ENCODE assay signal across 7 mouse cellular contexts in the genomic region with DNA sequence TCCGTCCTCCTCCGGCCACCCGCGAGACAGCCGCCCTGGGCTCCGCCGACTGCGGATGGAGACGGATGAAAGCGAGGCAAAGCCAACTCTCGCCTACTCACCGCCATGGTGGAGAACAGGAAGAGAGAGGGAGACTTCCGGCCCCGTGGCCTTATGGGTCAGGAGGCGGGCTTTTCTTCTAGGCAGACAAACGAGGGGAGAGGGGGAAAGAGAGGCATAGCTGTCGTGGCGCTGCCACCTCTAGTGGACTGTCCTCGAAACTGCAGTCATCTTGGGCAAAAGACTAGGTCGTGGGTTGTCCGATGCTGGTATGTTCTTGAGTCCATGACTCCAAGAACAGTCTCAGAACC. TPM values are rescaled to one million over a fixed set of nuclear protein-coding genes. Genes with fewer than 3 reads are reported as not detected.
A peak's percentile ranks its signal among the peaks of the same experiment; 100 is the strongest.
DNase-seq lines count a peak whose midpoint lies in the region; ATAC-seq lines count a peak whose summit lies in the region.

A gene (minus strand): TSS at position 182 of the 350 bp plus-strand sequence.

- peak within 1 kb of the TSS; percentile 88 for H3K27ac ChIP-seq in embryonic facial prominence, embryonic 11.5 days (replicated peaks; ENCODE audit: low read depth, low read length)
- peak within 1 kb of the TSS; percentile 92 for H3K27ac ChIP-seq in limb, embryonic 11.5 days (replicated peaks; ENCODE audit: low read depth, low read length)
- H3K27ac ChIP-seq in midbrain, embryonic 14.5 days (replicated peaks; ENCODE audit: low read depth, low read length) = peak within 1 kb of the TSS; percentile 91

- H3K4me1 ChIP-seq in embryonic facial prominence, embryonic 11.5 days (ENCODE audit: control insufficient read depth, insufficient read depth, low read length) = peaks cover 6% of the 10 kb centered on the region
- peaks cover 12% of the 10 kb centered on the region for H3K4me1 ChIP-seq in limb, embryonic 11.5 days (ENCODE audit: control insufficient read depth, insufficient read depth, low read length)
- H3K4me1 ChIP-seq in midbrain, embryonic 14.5 days (ENCODE audit: control insufficient read depth, insufficient read depth, low read length) = peaks cover 12% of the 10 kb centered on the region

- peak within 1 kb of the TSS; percentile 87 for H3K4me2 ChIP-seq in embryonic facial prominence, embryonic 11.5 days (ENCODE audit: low read depth, low read length)
- peak within 1 kb of the TSS; percentile 78 for H3K4me2 ChIP-seq in limb, embryonic 11.5 days (ENCODE audit: low read depth, severe bottlenecking)
- H3K4me2 ChIP-seq in midbrain, embryonic 14.5 days (ENCODE audit: low read length) = peak within 1 kb of the TSS; percentile 95

- H3K36me3 ChIP-seq in embryonic facial prominence, embryonic 11.5 days (replicated peaks; ENCODE audit: control insufficient read depth, insufficient read depth, low read depth, low read length) = peaks cover 14% of the 10 kb centered on the region
- peaks cover 25% of the 10 kb centered on the region for H3K36me3 ChIP-seq in limb, embryonic 11.5 days (ENCODE audit: control insufficient read depth, insufficient read depth, low read length)
- H3K36me3 ChIP-seq in midbrain, embryonic 14.5 days (ENCODE audit: control insufficient read depth, insufficient read depth, low read length) = peaks cover 35% of the 10 kb centered on the region

- ATAC-seq in embryonic facial prominence, embryonic 11.5 days (replicated peaks; ENCODE audit: insufficient number of reproducible peaks, low FRiP score, low TSS enrichment, low read depth) = peak; percentile 96
- peak; percentile 92 for ATAC-seq in limb, embryonic 11.5 days (ENCODE audit: insufficient number of reproducible peaks, low FRiP score, low TSS enrichment, low read depth)
- ATAC-seq in midbrain, embryonic 14.5 days (ENCODE audit: low FRiP score, low TSS enrichment) = peak; percentile 96

- under 1% methylated on average over 21 of the region's 21 CpGs for WGBS in embryonic facial prominence, embryonic 11.5 days
- under 1% methylated on average over 21 of the region's 21 CpGs for WGBS in limb, embryonic 11.5 days
- WGBS in midbrain, embryonic 14.5 days = 0% methylated on average over 21 of the region's 21 CpGs

- peak within 1 kb of the TSS; percentile 99 for H3K9ac ChIP-seq in embryonic facial prominence, embryonic 11.5 days (replicated peaks; ENCODE audit: low read length)
- H3K9ac ChIP-seq in limb, embryonic 11.5 days (ENCODE audit: low read length) = peak within 1 kb of the TSS; percentile 99
- H3K9ac ChIP-seq in midbrain, embryonic 14.5 days (replicated peaks; ENCODE audit: low read length) = peak within 1 kb of the TSS; percentile 94

- H3K27me3 ChIP-seq in embryonic facial prominence, embryonic 11.5 days (ENCODE audit: control insufficient read depth, insufficient read depth, low read length) = no peaks in the 10 kb centered on the region
- H3K27me3 ChIP-seq in limb, embryonic 11.5 days (ENCODE audit: control insufficient read depth, insufficient read depth, low read length) = no peaks in the 10 kb centered on the region
- no peaks in the 10 kb centered on the region for H3K27me3 ChIP-seq in midbrain, embryonic 14.5 days (ENCODE audit: control insufficient read depth, insufficient read depth, low read length)

- peak; percentile 95 for DNase-seq in adrenal gland, postnatal 14 days
- DNase-seq in embryonic facial prominence, embryonic 11.5 days (ENCODE audit: low spot score) = peak; percentile 97
- peak; percentile 99 for DNase-seq in heart, adult 11 months
- peak; percentile 93 for DNase-seq in kidney, adult 18-20 months
- DNase-seq in limb, embryonic 11.5 days (ENCODE audit: low spot score) = peak; percentile 96
- DNase-seq in midbrain, embryonic 14.5 days = peak; percentile 96
- peak; percentile 85 to 86 for DNase-seq in spleen, adult 18-20 months

- peak within 1 kb of the TSS; percentile 100 for H3K4me3 ChIP-seq in embryonic facial prominence, embryonic 11.5 days (ENCODE audit: low read depth, low read length)
- H3K4me3 ChIP-seq in limb, embryonic 11.5 days (ENCODE audit: low read depth, low read length) = peak within 1 kb of the TSS; percentile 99
- H3K4me3 ChIP-seq in midbrain, embryonic 14.5 days (replicated peaks; ENCODE audit: low read depth, low read length) = peak within 1 kb of the TSS; percentile 97

- H3K9me3 ChIP-seq in embryonic facial prominence, embryonic 11.5 days (replicated peaks; ENCODE audit: control insufficient read depth, low read length) = no peaks in the 10 kb centered on the region
- H3K9me3 ChIP-seq in limb, embryonic 11.5 days (ENCODE audit: control insufficient read depth, low read length) = no peaks in the 10 kb centered on the region
- H3K9me3 ChIP-seq in midbrain, embryonic 14.5 days (ENCODE audit: control insufficient read depth, low read length) = no peaks in the 10 kb centered on the region

RNA-seq across cellular contexts. Expression of the gene that starts here (rescaled TPM):
- total RNA-seq in adrenal gland, postnatal 14 days (2021) = 722 and 781 TPM in 2 replicates
- polyA plus RNA-seq in embryonic facial prominence, embryonic 11.5 days (2014; fragmentation: Nextera tagmentation; extraction: Ambion mirVana) = 410 and 431 TPM in 2 replicates
- 529 and 535 TPM in 2 replicates for polyA plus RNA-seq in limb, embryonic 11.5 days (2014; fragmentation: Nextera tagmentation; extraction: Ambion mirVana)
- polyA plus RNA-seq in midbrain, embryonic 14.5 days (2014; fragmentation: Nextera tagmentation; extraction: Ambion mirVana) = 312 and 346 TPM in 2 replicates

Comparison
In these comparisons a context has a peak if more than half of its experiments do, and no peak if none do; other contexts are left out.
1. Peak in every context shown above with its lines: DNase-seq, ATAC-seq, H3K4me3 ChIP-seq and H3K27ac ChIP-seq.